Mouse (Mus musculus) testis, adult 10 weeks (tissue): Measurements from ENCODE around the gene Gm17783. TPM values are rescaled to one million over a fixed set of nuclear protein-coding genes. Genes with fewer than 3 reads are reported as not detected.

Source experiments
- polyA plus RNA-seq: library from polyadenylated mRNA; stranded (reverse); fragments of 350-450 nt; fragmentation: Illumina TruSeq; extraction: RNeasy Lipid Tissue Mini Kit (QIAGEN cat#74804); gene quantifications from one replicate; pipeline ENCODE4 v1.2.3, GENCODE M21; 2014; ENCODE audit warnings: low read depth, low replicate concordance

Gene Gm17783
- polyA plus RNA-seq: 0.41 TPM

GRCm38 (mm10) chr16:45531950-45532349 is at the start of gene Gm17783:
Gene Gm17783, minus strand, starts transcription at chr16:45532050.

GRCm38 (mm10) chr16:45535009-45535408 is 3.2 kb upstream of the Gm17783 start, which contains the start of gene Slc9c1:
Gene Slc9c1, plus strand, starts transcription at chr16:45535309.

GRCm38 (mm10) chr16:45492927-45493326 is 38.9 kb downstream of the Gm17783 start, which contains the start of gene Gm609:
Gene Gm609, minus strand, starts transcription at chr16:45492969.

Other genes starting within 250 kb of the Gm17783 start
- gene Cd200, start 123.0 kb downstream of the Gm17783 start, polyA plus RNA-seq: 10.5 TPM
- gene Gm609, start 39.1 kb downstream of the Gm17783 start, polyA plus RNA-seq: 4.4 TPM
- 264 TPM for gene Slc9c1, start 3.3 kb upstream of the Gm17783 start, polyA plus RNA-seq
- 1.5 TPM for gene Gcsam, start 78.3 kb upstream of the Gm17783 start, polyA plus RNA-seq
- gene BC016579, start 122.0 kb upstream of the Gm17783 start, polyA plus RNA-seq: 0.15 TPM
- 0.36 TPM for gene Tmprss7, start 161.6 kb upstream of the Gm17783 start, polyA plus RNA-seq
- gene Tagln3, start 192.6 kb upstream of the Gm17783 start, polyA plus RNA-seq: not detected
- gene Abhd10, start 210.9 kb upstream of the Gm17783 start, polyA plus RNA-seq: 16.7 TPM